Mouse (Mus musculus): ENCODE data around the gene Aspm. TPM values are rescaled to one million over a fixed set of nuclear protein-coding genes. Genes with fewer than 3 reads are reported as not detected.
"Not testable (repeated sequence)": the region's sequence is repeated elsewhere in the genome, so short reads cannot be mapped to it uniquely, and the experiment has no call there.

Gene Aspm
- polyA plus RNA-seq (2014; fragmentation: Nextera tagmentation; extraction: Ambion mirVana), result 22.5 and 28.8 TPM in 2 replicates

- H3K4me2 ChIP-seq (replicated peaks; ENCODE audit: low read depth, low read length), result peak within 1 kb of the TSS; percentile 77
- peak within 1 kb of the TSS; percentile 81 for H3K4me3 ChIP-seq (ENCODE audit: low read length)
- ATAC-seq (ENCODE audit: low FRiP score, low TSS enrichment), result peak; percentile 99
- under 1% methylated on average over 52 of the region's 65 CpGs for WGBS
- peaks cover 11% of the 10 kb centered on the region for H3K4me1 ChIP-seq (ENCODE audit: control insufficient read depth, insufficient read depth, low read length)
- H3K9ac ChIP-seq (ENCODE audit: low read depth, low read length), result peak within 1 kb of the TSS; percentile 82
- H3K9me3 ChIP-seq (ENCODE audit: control insufficient read depth, low read length), result no peaks in the 10 kb centered on the region
- no peaks in the 10 kb centered on the region for H3K27me3 ChIP-seq (ENCODE audit: control insufficient read depth, insufficient read depth, low read length)
- H3K36me3 ChIP-seq (ENCODE audit: control insufficient read depth, insufficient read depth, low read length), result peaks cover 20% of the 10 kb centered on the region
- peak within 1 kb of the TSS; percentile 71 for H3K27ac ChIP-seq (ENCODE audit: low read depth, low read length)
Measured at GRCm38 (mm10) chr1:139454340-139455225, at the start of gene Aspm. Gene Aspm, plus strand, starts transcription at chr1:139454772.

DNA sequence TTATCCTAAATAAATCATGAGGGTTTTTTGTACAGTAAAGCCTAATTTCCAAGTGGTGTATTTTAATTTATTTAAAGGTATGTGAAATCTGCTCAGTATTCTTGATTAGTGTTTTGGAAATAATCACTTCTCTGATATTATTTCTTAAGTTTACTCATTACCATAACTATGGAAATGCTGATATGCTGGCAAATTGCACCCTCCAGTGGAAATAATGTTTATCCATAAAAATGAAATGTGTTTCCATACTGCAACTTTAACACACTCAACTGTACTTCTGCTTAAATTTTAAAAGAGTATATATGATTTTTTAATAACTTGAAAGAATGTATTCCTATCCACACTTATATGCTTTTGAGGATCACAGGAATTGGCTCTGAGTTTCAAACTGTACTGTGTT, 48.8 kb upstream of the Aspm start:
- Histone ChIP-seq H3K4me2 (replicated peaks; ENCODE audit: low read depth, low read length) (no peak overlapping the region), H3K4me3 (ENCODE audit: low read length) (no peak overlapping the region), H3K9me3 (ENCODE audit: control insufficient read depth, low read length) (no peaks in the 10 kb centered on the region), H3K27ac (ENCODE audit: low read depth, low read length) (no peak overlapping the region), H3K27me3 (ENCODE audit: control insufficient read depth, insufficient read depth, low read length) (no peaks in the 10 kb centered on the region), H3K36me3 (ENCODE audit: control insufficient read depth, insufficient read depth, low read length) (no peaks in the 10 kb centered on the region), H3K9ac (ENCODE audit: low read depth, low read length) (no peak overlapping the region), H3K4me1 (ENCODE audit: control insufficient read depth, insufficient read depth, low read length) (no peaks in the 10 kb centered on the region)
- ATAC-seq (ENCODE audit: low FRiP score, low TSS enrichment), result no peak

DNA sequence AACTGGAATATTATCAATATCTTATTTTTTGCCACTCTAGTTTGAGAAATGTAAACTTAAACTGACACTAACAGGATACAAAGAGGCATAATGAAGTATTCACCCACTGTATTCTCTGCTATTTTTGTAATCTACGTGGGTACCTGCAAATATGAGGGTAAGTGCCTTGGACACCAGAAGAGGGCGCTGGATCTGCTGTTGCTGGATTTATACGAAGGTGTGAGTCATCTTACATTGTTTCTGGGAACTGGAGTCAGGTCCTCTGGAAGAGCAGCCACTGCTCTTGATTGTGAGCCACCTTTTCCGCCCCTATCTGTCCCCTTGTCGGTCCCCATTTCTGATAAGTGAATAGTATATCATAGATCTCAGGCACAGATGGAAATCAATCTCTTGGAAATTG, 46.9 kb upstream of the Aspm start:
- no peak for ATAC-seq (ENCODE audit: low FRiP score, low TSS enrichment)
- WGBS, result 59% methylated on average over 5 of the region's 5 CpGs

DNA sequence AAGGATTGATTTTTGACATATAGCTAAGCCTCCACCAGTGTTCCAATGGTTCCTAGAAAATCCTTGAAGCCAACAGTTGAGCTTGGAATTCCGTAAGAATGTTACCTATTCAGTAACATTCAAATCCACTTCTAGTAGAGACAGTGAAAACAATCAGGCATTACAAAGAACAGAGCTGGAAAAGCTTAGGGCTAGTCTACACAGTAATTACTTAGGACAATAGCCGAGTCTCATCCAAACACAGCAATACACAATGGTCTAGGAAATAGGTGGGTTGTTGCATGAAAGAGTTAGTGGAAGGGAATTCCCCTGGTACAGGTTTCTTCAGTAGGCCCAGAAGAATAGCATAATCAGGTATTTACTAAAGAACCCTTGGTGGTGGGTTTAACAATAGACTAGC, 42.2 kb upstream of the Aspm start:
- H3K36me3 ChIP-seq (ENCODE audit: control insufficient read depth, insufficient read depth, low read length); H3K4me3 ChIP-seq (ENCODE audit: low read length); H3K27me3 ChIP-seq (ENCODE audit: control insufficient read depth, insufficient read depth, low read length); H3K4me1 ChIP-seq (ENCODE audit: control insufficient read depth, insufficient read depth, low read length); ATAC-seq (ENCODE audit: low FRiP score, low TSS enrichment); H3K9me3 ChIP-seq (ENCODE audit: control insufficient read depth, low read length); H3K27ac ChIP-seq (ENCODE audit: low read depth, low read length); H3K4me2 ChIP-seq (replicated peaks; ENCODE audit: low read depth, low read length); H3K9ac ChIP-seq (ENCODE audit: low read depth, low read length): not testable (repeated sequence)
- WGBS, result 93% methylated on average over 2 of the region's 2 CpGs

More for the DNA sequence above, 46.9 kb upstream of the Aspm start:
- Histone ChIP-seq H3K9me3 (ENCODE audit: control insufficient read depth, low read length) (no peaks in the 10 kb centered on the region), H3K4me3 (ENCODE audit: low read length) (no peak overlapping the region), H3K4me2 (replicated peaks; ENCODE audit: low read depth, low read length) (no peak overlapping the region), H3K36me3 (ENCODE audit: control insufficient read depth, insufficient read depth, low read length) (no peaks in the 10 kb centered on the region), H3K27me3 (ENCODE audit: control insufficient read depth, insufficient read depth, low read length) (no peaks in the 10 kb centered on the region), H3K27ac (ENCODE audit: low read depth, low read length) (no peak overlapping the region), H3K9ac (ENCODE audit: low read depth, low read length) (no peak overlapping the region), H3K4me1 (ENCODE audit: control insufficient read depth, insufficient read depth, low read length) (no peaks in the 10 kb centered on the region)

DNA sequence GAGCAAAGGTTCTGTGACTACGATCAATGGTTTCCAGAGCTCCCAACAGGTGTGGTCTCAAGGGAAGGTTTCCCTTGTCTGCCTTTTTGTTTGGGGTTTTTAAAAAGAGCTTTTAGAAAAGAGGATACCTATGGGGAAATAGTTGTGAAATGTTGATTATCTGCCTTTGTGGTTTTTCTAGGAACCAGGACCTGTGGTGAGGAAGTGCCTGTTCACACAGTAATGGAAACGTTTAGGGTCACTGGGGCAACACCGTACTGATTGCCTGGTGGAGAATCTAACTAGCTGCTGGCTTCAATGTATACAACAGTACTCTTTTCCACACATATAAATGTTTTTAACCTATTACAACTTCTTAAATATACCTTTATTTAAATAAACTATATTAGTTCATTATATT, 41.1 kb upstream of the Aspm start:
- H3K4me3 ChIP-seq (ENCODE audit: low read length), result no peak overlapping the region
- no peak for ATAC-seq (ENCODE audit: low FRiP score, low TSS enrichment)
- no peak overlapping the region for H3K27ac ChIP-seq (ENCODE audit: low read depth, low read length)
- H3K9ac ChIP-seq (ENCODE audit: low read depth, low read length), result no peak overlapping the region
- WGBS, result 82% methylated on average over 3 of the region's 3 CpGs
- H3K36me3 ChIP-seq (ENCODE audit: control insufficient read depth, insufficient read depth, low read length), result no peaks in the 10 kb centered on the region
- no peaks in the 10 kb centered on the region for H3K27me3 ChIP-seq (ENCODE audit: control insufficient read depth, insufficient read depth, low read length)
- H3K4me2 ChIP-seq (replicated peaks; ENCODE audit: low read depth, low read length), result no peak overlapping the region
- H3K4me1 ChIP-seq (ENCODE audit: control insufficient read depth, insufficient read depth, low read length), result no peaks in the 10 kb centered on the region
- no peaks in the 10 kb centered on the region for H3K9me3 ChIP-seq (ENCODE audit: control insufficient read depth, low read length)

DNA sequence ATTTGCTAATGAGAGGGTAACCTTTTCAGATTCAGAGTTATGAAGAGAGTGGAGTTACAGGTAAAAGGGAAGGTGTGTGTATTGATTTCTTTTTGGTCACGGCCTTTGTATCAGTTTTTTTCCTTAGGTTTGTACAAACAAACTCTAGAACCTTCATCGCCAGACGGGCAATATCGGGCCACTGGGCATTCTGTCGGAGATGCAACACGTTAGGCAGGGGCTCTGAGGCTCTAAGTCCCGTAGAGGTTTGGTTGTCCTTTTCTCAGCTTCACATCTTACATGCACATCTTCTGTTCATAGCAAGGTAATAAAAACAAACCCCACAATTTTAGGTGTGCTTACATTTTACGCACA, 33.1 kb upstream of the Aspm start:
- Histone ChIP-seq H3K4me1 (ENCODE audit: control insufficient read depth, insufficient read depth, low read length) (peaks cover 22% of the 10 kb centered on the region), H3K27ac (ENCODE audit: low read depth, low read length) (no peak overlapping the region)

GRCm38 (mm10) chr1:139421875-139422791, 32.4 kb upstream of the Aspm start, which contains the start of gene Zbtb41:
Gene Zbtb41, plus strand, starts transcription at chr1:139422288.
- H3K27me3 ChIP-seq (ENCODE audit: control insufficient read depth, insufficient read depth, low read length), result no peaks in the 10 kb centered on the region
- H3K4me2 ChIP-seq (replicated peaks; ENCODE audit: low read depth, low read length), result peak within 1 kb of the TSS; percentile 77
- peak within 1 kb of the TSS; percentile 90 for H3K9ac ChIP-seq (ENCODE audit: low read depth, low read length)
- H3K4me3 ChIP-seq (ENCODE audit: low read length), result peak within 1 kb of the TSS; percentile 91
- H3K27ac ChIP-seq (ENCODE audit: low read depth, low read length), result peak within 1 kb of the TSS; percentile 85
- WGBS, result under 1% methylated on average over 71 of the region's 88 CpGs
- H3K9me3 ChIP-seq (ENCODE audit: control insufficient read depth, low read length), result no peaks in the 10 kb centered on the region
- H3K36me3 ChIP-seq (ENCODE audit: control insufficient read depth, insufficient read depth, low read length), result peaks cover 6% of the 10 kb centered on the region; the same call in 1 of the 2 replicates
- peaks cover 22% of the 10 kb centered on the region for H3K4me1 ChIP-seq (ENCODE audit: control insufficient read depth, insufficient read depth, low read length)
- peak; percentile 96 for ATAC-seq (ENCODE audit: low FRiP score, low TSS enrichment)

More for the DNA sequence above, 33.1 kb upstream of the Aspm start:
- Histone ChIP-seq H3K9ac (ENCODE audit: low read depth, low read length) (peak overlapping the region; percentile 90; the same call in 1 of the 2 replicates), H3K4me2 (replicated peaks; ENCODE audit: low read depth, low read length) (peak overlapping the region; percentile 77), H3K9me3 (ENCODE audit: control insufficient read depth, low read length) (no peaks in the 10 kb centered on the region), H3K4me3 (ENCODE audit: low read length) (peak overlapping the region; percentile 91), H3K36me3 (ENCODE audit: control insufficient read depth, insufficient read depth, low read length) (peaks cover 4% of the 10 kb centered on the region; the same call in 1 of the 2 replicates), H3K27me3 (ENCODE audit: control insufficient read depth, insufficient read depth, low read length) (no peaks in the 10 kb centered on the region)
- ATAC-seq (ENCODE audit: low FRiP score, low TSS enrichment), result peak; percentile 2; the same call in 1 of the 2 replicates
- 3% methylated on average over 8 of the region's 8 CpGs for WGBS

- H3K27me3 ChIP-seq (ENCODE audit: control insufficient read depth, insufficient read depth, low read length), result no peaks in the 10 kb centered on the region
- H3K9ac ChIP-seq (ENCODE audit: low read depth, low read length), result peak overlapping the region; percentile 90
- WGBS, result 22% methylated on average over 10 of the region's 10 CpGs
- peaks cover 7% of the 10 kb centered on the region; the same call in 1 of the 2 replicates for H3K36me3 ChIP-seq (ENCODE audit: control insufficient read depth, insufficient read depth, low read length)
- peak overlapping the region; percentile 77 for H3K4me2 ChIP-seq (replicated peaks; ENCODE audit: low read depth, low read length)
- no peaks in the 10 kb centered on the region for H3K9me3 ChIP-seq (ENCODE audit: control insufficient read depth, low read length)
- H3K4me3 ChIP-seq (ENCODE audit: low read length), result peak overlapping the region; percentile 91
- peak overlapping the region; percentile 85; the same call in 1 of the 2 replicates for H3K27ac ChIP-seq (ENCODE audit: low read depth, low read length)
- ATAC-seq (ENCODE audit: low FRiP score, low TSS enrichment), result no peak
- H3K4me1 ChIP-seq (ENCODE audit: control insufficient read depth, insufficient read depth, low read length), result peaks cover 22% of the 10 kb centered on the region
Measured at GRCm38 (mm10) chr1:139422941-139423340, 31.6 kb upstream of the Aspm start.
